In genomic region chr4:31323816-31324215, GRCm38 (mm10) we compare ENCODE assay signal across 10 mouse cellular contexts.
"Had no signal": no experiment of that assay in that cellular context is flagged by ENCODE, and none has a peak within 500 bp of the region (broad histone marks: within the 10 kb centered on the region; RNA-seq: fewer than 3 reads in every experiment).

No protein-coding gene starts in this region.

- H3K4me3 ChIP-seq: layer of hippocampus, adult 2 months; liver, embryonic 13.5 days; lung, embryonic 15.5 days; midbrain, embryonic 13.5 days had no signal

- H3K4me1 ChIP-seq: liver, embryonic 13.5 days had no signal

- DNase-seq: kidney, postnatal 10 days; kidney, postnatal 4 days; left cerebral cortex, postnatal 4 days; liver, embryonic 13.5 days; liver, postnatal 0 days; right cerebral cortex, postnatal 25 days; thymus, postnatal 36 days had no signal

- H3K27me3 ChIP-seq: liver, embryonic 13.5 days; lung, embryonic 15.5 days; midbrain, embryonic 13.5 days had no signal

- H3K36me3 ChIP-seq: liver, embryonic 13.5 days; lung, embryonic 15.5 days; midbrain, embryonic 13.5 days had no signal

- H3K9ac ChIP-seq: liver, embryonic 13.5 days; liver, postnatal 0 days; lung, embryonic 15.5 days; midbrain, embryonic 13.5 days had no signal

- H3K9me3 ChIP-seq: liver, embryonic 13.5 days; lung, embryonic 15.5 days; midbrain, embryonic 13.5 days had no signal

- H3K4me2 ChIP-seq: liver, embryonic 13.5 days; lung, embryonic 15.5 days; midbrain, embryonic 13.5 days had no signal

- ATAC-seq: liver, postnatal 0 days; midbrain, embryonic 13.5 days had no signal

- H3K27ac ChIP-seq: layer of hippocampus, adult 2 months; liver, embryonic 13.5 days; lung, embryonic 15.5 days; midbrain, embryonic 13.5 days had no signal
